Mouse (Mus musculus) heart, postnatal 10 days (tissue): Measurements from ENCODE around the gene Mbtd1. TPM values are rescaled to one million over a fixed set of nuclear protein-coding genes. Genes with fewer than 3 reads are reported as not detected.
"Not testable (repeated sequence)": the region's sequence is repeated elsewhere in the genome, so short reads cannot be mapped to it uniquely, and the experiment has no call there.

Source experiments
- DNase-seq, 2 experiments: peaks; one replicate each; pipeline ENCODE4 v3.0.0; 2021
- intact Hi-C: fragments of 180-260 bp; cut with DNase I; formaldehyde crosslinking; loops from one replicate; pipeline ENCODE4 v1.15.1; 2025
- total RNA-seq, 2 experiments: library from RNA; stranded (reverse); gene quantifications; 2 replicates each; pipeline ENCODE4 v1.2.3; 2021

Mbtd1 gene
- total RNA-seq: 10 to 100 TPM; 31.4 to 36.5 TPM

GRCm38 (mm10) chr11:93885572-93886410, at the start of gene Mbtd1, which contains the start of gene Utp18:
TSS of gene Mbtd1 (plus strand) at chr11:93885852.
TSS of gene Utp18 (minus strand) at chr11:93885766.
- DNase-seq: peak; percentile 99
- intact Hi-C loops: loop anchor here (5.0 kb wide), 1 partner anchor 112 kb away; the partner anchor contains the start of gene Spag9

GRCm38 (mm10) chr11:93847342-93847741, 38.3 kb upstream of the Mbtd1 start:
- intact Hi-C loops: no loop called here

GRCm38 (mm10) chr11:93852546-93852945, 33.1 kb upstream of the Mbtd1 start:
- no peak for DNase-seq
- intact Hi-C loops: no loop called here

More at GRCm38 (mm10) chr11:93847342-93847741, 38.3 kb upstream of the Mbtd1 start:
- no peak for DNase-seq

- intact Hi-C loops: no loop called here
- DNase-seq: peak; percentile 72 to 84
These were observed 29.2 kb upstream of the Mbtd1 start for GRCm38 (mm10) chr11:93856284-93856955.

GRCm38 (mm10) chr11:93860540-93861172, 25.0 kb upstream of the Mbtd1 start:
- DNase-seq: no peak
- intact Hi-C loops: no loop called here

- intact Hi-C loops: no loop called here
- DNase-seq: no peak
These were observed 24.5 kb upstream of the Mbtd1 start for GRCm38 (mm10) chr11:93861193-93861592.

GRCm38 (mm10) chr11:93862045-93862623, 23.5 kb upstream of the Mbtd1 start:
- intact Hi-C loops: no loop called here
- DNase-seq: no peak

- intact Hi-C loops: no loop called here
- no peak for DNase-seq
These were observed 23.0 kb upstream of the Mbtd1 start for GRCm38 (mm10) chr11:93862638-93863037.

GRCm38 (mm10) chr11:93884068-93884467, 1.6 kb upstream of the Mbtd1 start:
- no peak for DNase-seq
- intact Hi-C loops: no loop called here

GRCm38 (mm10) chr11:93884901-93885571, 616 bp upstream of the Mbtd1 start:
- intact Hi-C loops: loop anchor here (5.0 kb wide), 1 partner anchor 112 kb away; the partner anchor contains the start of gene Spag9
- peak in 1 of 2 experiments; percentile 54 for DNase-seq

GRCm38 (mm10) chr11:93886411-93887079, 893 bp downstream of the Mbtd1 start:
- peak; percentile 23 to 36 for DNase-seq
- intact Hi-C loops: loop anchor here (5.0 kb wide), 1 partner anchor 111 kb away; the partner anchor contains the start of gene Spag9

GRCm38 (mm10) chr11:93887080-93887447, 1.4 kb downstream of the Mbtd1 start:
- peak in 1 of 2 experiments; percentile 6 for DNase-seq
- intact Hi-C loops: loop anchor here (5.0 kb wide), 1 partner anchor 110 kb away; the partner anchor contains the start of gene Spag9

- intact Hi-C loops: no loop called here
- DNase-seq: no peak
These were observed 12.1 kb downstream of the Mbtd1 start for GRCm38 (mm10) chr11:93897732-93898131.

- intact Hi-C loops: no loop called here
- DNase-seq: no peak
These were observed 21.2 kb downstream of the Mbtd1 start for GRCm38 (mm10) chr11:93906834-93907233.

GRCm38 (mm10) chr11:93907839-93908238, 22.2 kb downstream of the Mbtd1 start:
- DNase-seq: no peak
- intact Hi-C loops: no loop called here

- no peak for DNase-seq
These were observed 23.2 kb downstream of the Mbtd1 start for GRCm38 (mm10) chr11:93908829-93909228.

GRCm38 (mm10) chr11:93911603-93912002, 26.0 kb downstream of the Mbtd1 start:
- intact Hi-C loops: no loop called here
- no peak for DNase-seq

More at GRCm38 (mm10) chr11:93908829-93909228, 23.2 kb downstream of the Mbtd1 start:
- intact Hi-C loops: no loop called here

- DNase-seq, intact Hi-C loops: not testable (repeated sequence)
These were observed 29.4 kb downstream of the Mbtd1 start for GRCm38 (mm10) chr11:93915019-93915418.

- intact Hi-C loops: no loop called here
- DNase-seq: no peak
These were observed 43.5 kb downstream of the Mbtd1 start for GRCm38 (mm10) chr11:93929106-93929505.
